Mouse (Mus musculus) left cerebral cortex, postnatal 25 days (tissue): Measurements from ENCODE around the gene Lrrc25. TPM values are rescaled to one million over a fixed set of nuclear protein-coding genes. Genes with fewer than 3 reads are reported as not detected.

Experiments used
- DNase-seq, 2 experiments: peaks; one replicate each; pipeline ENCODE4 v3.0.0; 2022; ENCODE audit warnings: low spot score in 2 of 2, mixed read lengths in 1 of 2
- intact Hi-C: fragments of 180-260 bp; cut with DNase I; formaldehyde crosslinking; loops from one replicate; pipeline ENCODE4 v1.15.1; 2025
- total RNA-seq, 2 experiments: library from RNA; stranded (reverse); gene quantifications; 2 replicates each; pipeline ENCODE4 v1.2.3; 2021

Lrrc25 gene
- total RNA-seq, 2 experiments from 2014 or later = 0.37 to 1.2 TPM

- DNase-seq = no peak
Observed at GRCm38 (mm10) chr8:70597417-70598272, 18.3 kb upstream of the Lrrc25 start.

GRCm38 (mm10) chr8:70598283-70598682, 17.7 kb upstream of the Lrrc25 start:
- peak; percentile 87 to 88 for DNase-seq
- intact Hi-C loops = no loop called here

More at GRCm38 (mm10) chr8:70597417-70598272, 18.3 kb upstream of the Lrrc25 start:
- intact Hi-C loops = no loop called here

- peak in 1 of 2 experiments; percentile 56 for DNase-seq
- intact Hi-C loops = no loop called here
Observed at GRCm38 (mm10) chr8:70598722-70599121, 17.2 kb upstream of the Lrrc25 start.

GRCm38 (mm10) chr8:70599507-70600290, 16.3 kb upstream of the Lrrc25 start:
- intact Hi-C loops = no loop called here
- no peak for DNase-seq

GRCm38 (mm10) chr8:70600473-70601270, 15.3 kb upstream of the Lrrc25 start:
- DNase-seq = no peak
- intact Hi-C loops = no loop called here

- DNase-seq = peak; percentile 85 to 86
- intact Hi-C loops = no loop called here
Observed at GRCm38 (mm10) chr8:70601271-70601649, 14.7 kb upstream of the Lrrc25 start.

- DNase-seq = no peak
- intact Hi-C loops = no loop called here
Observed at GRCm38 (mm10) chr8:70602139-70602811, 13.7 kb upstream of the Lrrc25 start.

GRCm38 (mm10) chr8:70604558-70604957, 11.4 kb upstream of the Lrrc25 start:
- no peak for DNase-seq
- intact Hi-C loops = no loop called here

- intact Hi-C loops = no loop called here
- DNase-seq = no peak
Observed at GRCm38 (mm10) chr8:70605871-70606779, 9.8 kb upstream of the Lrrc25 start.

- intact Hi-C loops = no loop called here
- no peak for DNase-seq
Observed at GRCm38 (mm10) chr8:70606780-70607602, 9.0 kb upstream of the Lrrc25 start.

GRCm38 (mm10) chr8:70607603-70607897, 8.4 kb upstream of the Lrrc25 start:
- no peak for DNase-seq
- intact Hi-C loops = no loop called here

- intact Hi-C loops = loop anchor here (1.0 kb wide), 1 partner anchor 14 kb away; the partner anchor contains the start of gene Isyna1
- peak; percentile 69 to 71 for DNase-seq
Observed at GRCm38 (mm10) chr8:70607898-70608748, 7.8 kb upstream of the Lrrc25 start.

- intact Hi-C loops = loop anchor here (1.0 kb wide), 1 partner anchor 15 kb away; the partner anchor contains the start of gene Isyna1
- no peak for DNase-seq
Observed at GRCm38 (mm10) chr8:70608749-70609367, 7.1 kb upstream of the Lrrc25 start, which contains the start of gene Ssbp4. TSS of gene Ssbp4 (minus strand) at chr8:70608872.

GRCm38 (mm10) chr8:70609368-70609848, 6.5 kb upstream of the Lrrc25 start:
- intact Hi-C loops = no loop called here
- peak; percentile 73 to 74 for DNase-seq

GRCm38 (mm10) chr8:70609849-70610795, 5.8 kb upstream of the Lrrc25 start:
- intact Hi-C loops = loop anchor here (1.0 to 10.0 kb wide), 3 partner anchors 55 to 142 kb away; partner anchors contain the start of genes Pgpep1 and Rab3a
- DNase-seq = peak; percentile 91 to 96
